Mouse (Mus musculus) embryonic facial prominence, embryonic 15.5 days (tissue): ENCODE results near the gene Mucl1. TPM values are rescaled to one million over a fixed set of nuclear protein-coding genes. Genes with fewer than 3 reads are reported as not detected.
"Not testable (repeated sequence)": the region's sequence is repeated elsewhere in the genome, so short reads cannot be mapped to it uniquely, and the experiment has no call there.

Experiments used
- ATAC-seq: fragments of 200-750 bp; cut with Nextera tagmentation; 2 replicates; pipeline ENCODE4 v1.8.0; 2017; ENCODE audit warnings: low read depth, moderate TSS enrichment; ENCODE audit not compliant: insufficient number of reproducible peaks, low FRiP score, low TSS enrichment
- H3K27ac ChIP-seq: fragments of 300-500 bp; sonication (generic); replicated peaks from 2 replicates; pipeline ENCODE4 v1.5.1; 2015; ENCODE audit warnings: mild to moderate bottlenecking, inconsistent platforms
- H3K27me3 ChIP-seq: fragments of 300-500 bp; sonication (generic); 2 replicates; pipeline ENCODE4 v1.6.1; 2015; ENCODE audit warnings: inconsistent platforms
- H3K36me3 ChIP-seq: fragments of 300-500 bp; sonication (generic); 2 replicates; pipeline ENCODE4 v1.6.1; 2015; ENCODE audit warnings: mild to moderate bottlenecking, inconsistent platforms
- H3K4me1 ChIP-seq: fragments of 300-500 bp; sonication (generic); 2 replicates; pipeline ENCODE4 v1.6.1; 2015; ENCODE audit warnings: inconsistent platforms
- H3K4me2 ChIP-seq: fragments of 300-500 bp; sonication (generic); replicated peaks from 2 replicates; pipeline ENCODE4 v1.6.1; 2015; ENCODE audit warnings: mild to moderate bottlenecking, inconsistent platforms
- H3K4me3 ChIP-seq: fragments of 300-500 bp; sonication (generic); replicated peaks from 2 replicates; pipeline ENCODE4 v1.5.1; 2015; ENCODE audit warnings: mild to moderate bottlenecking, inconsistent platforms
- H3K9ac ChIP-seq: fragments of 300-500 bp; sonication (generic); 2 replicates; pipeline ENCODE4 v1.6.1; 2015; ENCODE audit warnings: inconsistent platforms
- H3K9me3 ChIP-seq: fragments of 300-500 bp; sonication (generic); replicated peaks from 2 replicates; pipeline ENCODE4 v1.6.1; 2016; ENCODE audit warnings: inconsistent platforms
- WGBS: fragments of 180-500 bp; shearing (Covaris S2); methylation state at CpG from one replicate; pipeline ENCODE4 v1.1.7; 2015; 5-methylcytosine and 5-hydroxymethylcytosine counted together
- polyA plus RNA-seq: library from polyadenylated mRNA; unstranded; fragments of >200 nt; fragmentation: Nextera tagmentation; extraction: Ambion mirVana; gene quantifications from 2 replicates; pipeline ENCODE4 v1.2.1, GENCODE M21; 2015

Gene Mucl1
- polyA plus RNA-seq, result not detected in 2 replicates

GRCm38 (mm10) chr15:103755369-103755768 is at the start of gene Mucl1:
TSS of gene Mucl1 (minus strand) at chr15:103755469.
- no peak within 1 kb of the TSS for H3K9ac ChIP-seq
- no peaks in the 10 kb centered on the region for H3K36me3 ChIP-seq
- H3K27ac ChIP-seq, result no peak within 1 kb of the TSS
- H3K27me3 ChIP-seq, result no peaks in the 10 kb centered on the region
- H3K4me2 ChIP-seq, result no peak within 1 kb of the TSS
- WGBS, result 84% methylated on average over 2 of the region's 2 CpGs
- no peak for ATAC-seq
- H3K4me3 ChIP-seq, result no peak within 1 kb of the TSS
- H3K4me1 ChIP-seq, result no peaks in the 10 kb centered on the region
- H3K9me3 ChIP-seq, result no peaks in the 10 kb centered on the region

GRCm38 (mm10) chr15:103766836-103767235 is 11.6 kb upstream of the Mucl1 start:
- not testable (repeated sequence) for H3K27ac ChIP-seq, H3K4me3 ChIP-seq, H3K4me2 ChIP-seq, H3K27me3 ChIP-seq, H3K9me3 ChIP-seq, H3K36me3 ChIP-seq, H3K9ac ChIP-seq, ATAC-seq, H3K4me1 ChIP-seq
- 2% methylated on average over 5 of the region's 5 CpGs for WGBS

- not testable (repeated sequence) for H3K9ac ChIP-seq, H3K27ac ChIP-seq, H3K4me1 ChIP-seq, H3K9me3 ChIP-seq, H3K27me3 ChIP-seq, H3K36me3 ChIP-seq, ATAC-seq, H3K4me2 ChIP-seq, H3K4me3 ChIP-seq
- WGBS, result 77% methylated on average over 5 of the region's 5 CpGs
These were observed 38.4 kb downstream of the Mucl1 start for GRCm38 (mm10) chr15:103716861-103717260.

Other genes starting within 250 kb of the Mucl1 start
- gene Ppp1r1a, start 217.5 kb downstream of the Mucl1 start, polyA plus RNA-seq, result 13.8 and 15.9 TPM in 2 replicates
- not detected in 2 replicates for gene Glycam1, start 190.4 kb downstream of the Mucl1 start, polyA plus RNA-seq
- not detected in 2 replicates for gene Mucl2, start 143.8 kb upstream of the Mucl1 start, polyA plus RNA-seq